Mouse (Mus musculus): ENCODE data around the gene Brca2. TPM values are rescaled to one million over a fixed set of nuclear protein-coding genes. Genes with fewer than 3 reads are reported as not detected.

Brca2 gene
- polyA plus RNA-seq, 1 experiment from 2014 or later = 12.7 TPM

DNA sequence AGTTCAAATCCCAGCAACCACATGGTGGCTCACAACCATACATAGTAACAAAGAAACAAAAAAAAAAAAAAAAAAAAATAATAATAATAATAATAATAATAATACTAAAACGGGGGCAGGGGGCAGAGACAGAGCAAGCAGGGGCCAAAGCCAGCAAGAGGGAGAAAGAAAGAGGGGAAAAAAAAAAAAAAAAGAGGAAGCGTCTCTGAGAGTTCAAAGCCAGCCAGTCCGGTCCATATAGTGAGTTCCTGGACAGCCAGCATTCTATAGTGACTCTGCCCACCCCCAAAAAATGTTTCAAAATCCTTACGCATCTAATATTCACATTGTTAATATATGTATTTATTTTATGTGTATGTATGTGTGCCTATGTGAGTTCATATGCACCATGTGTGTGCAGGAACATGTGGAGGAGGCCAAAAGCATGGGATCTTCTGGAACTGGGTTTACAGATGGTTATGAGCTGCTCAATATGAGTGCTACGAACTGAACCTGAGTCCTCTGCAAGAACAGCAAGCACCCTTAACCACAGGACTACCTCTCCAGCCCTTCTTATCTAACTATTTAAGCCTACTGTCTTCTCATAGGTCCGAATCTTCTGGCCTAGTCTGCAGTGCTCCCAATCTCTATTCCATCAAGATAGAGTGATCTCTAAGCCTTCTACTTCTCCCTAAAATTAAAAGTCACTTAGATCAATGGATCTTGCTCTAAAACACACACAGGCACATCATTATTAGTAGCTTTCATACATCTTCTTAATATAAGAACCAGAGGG lies 11.8 kb upstream of the Brca2 start:
- Histone ChIP-seq H3K9ac (replicated peaks; ENCODE audit: low read depth, low read length) (no peak overlapping the region), H3K36me3 (ENCODE audit: control insufficient read depth, insufficient read depth, low read length) (no peaks in the 10 kb centered on the region), H3K4me3 (ENCODE audit: low read depth, low read length) (no peak overlapping the region), H3K27ac (ENCODE audit: low read depth, low read length) (no peak overlapping the region), H3K27me3 (ENCODE audit: control insufficient read depth, insufficient read depth, low read length) (no peaks in the 10 kb centered on the region), H3K9me3 (ENCODE audit: control insufficient read depth, low read length) (no peaks in the 10 kb centered on the region), H3K4me1 (ENCODE audit: control insufficient read depth, insufficient read depth, low read length) (no peaks in the 10 kb centered on the region), H3K4me2 (ENCODE audit: low read depth, low read length) (no peak overlapping the region)
- 83% methylated on average over 6 of the region's 6 CpGs for WGBS
- ATAC-seq (ENCODE audit: low read depth) = no peak

DNA sequence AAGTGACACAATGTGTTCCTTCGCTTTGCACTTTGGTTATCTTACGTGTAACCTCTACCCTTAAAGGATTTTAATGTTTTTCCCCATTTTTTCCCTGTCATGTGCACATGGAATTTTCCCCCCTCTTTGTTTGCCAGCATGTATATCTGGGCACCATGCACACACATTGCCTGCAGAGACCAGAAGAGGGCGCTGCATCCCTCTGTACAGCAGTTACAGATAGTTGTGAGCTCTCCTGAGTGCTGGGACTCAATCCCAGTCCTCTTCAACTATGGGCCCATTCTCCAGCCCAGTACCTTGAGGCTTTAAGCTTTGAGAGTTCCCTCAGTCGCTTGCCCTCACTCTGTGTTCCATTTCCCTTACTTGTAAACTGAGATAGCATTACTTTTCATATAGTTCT lies 9.2 kb upstream of the Brca2 start:
- no peaks in the 10 kb centered on the region for H3K4me1 ChIP-seq (ENCODE audit: control insufficient read depth, insufficient read depth, low read length)
- no peak overlapping the region for H3K4me3 ChIP-seq (ENCODE audit: low read depth, low read length)
- no peaks in the 10 kb centered on the region for H3K9me3 ChIP-seq (ENCODE audit: control insufficient read depth, low read length)
- 76% methylated on average over 4 of the region's 4 CpGs for WGBS
- no peak overlapping the region for H3K9ac ChIP-seq (replicated peaks; ENCODE audit: low read depth, low read length)
- H3K27me3 ChIP-seq (ENCODE audit: control insufficient read depth, insufficient read depth, low read length) = no peaks in the 10 kb centered on the region
- H3K27ac ChIP-seq (ENCODE audit: low read depth, low read length) = no peak overlapping the region
- no peak overlapping the region for H3K4me2 ChIP-seq (ENCODE audit: low read depth, low read length)
- H3K36me3 ChIP-seq (ENCODE audit: control insufficient read depth, insufficient read depth, low read length) = no peaks in the 10 kb centered on the region
- ATAC-seq (ENCODE audit: low read depth) = no peak

DNA sequence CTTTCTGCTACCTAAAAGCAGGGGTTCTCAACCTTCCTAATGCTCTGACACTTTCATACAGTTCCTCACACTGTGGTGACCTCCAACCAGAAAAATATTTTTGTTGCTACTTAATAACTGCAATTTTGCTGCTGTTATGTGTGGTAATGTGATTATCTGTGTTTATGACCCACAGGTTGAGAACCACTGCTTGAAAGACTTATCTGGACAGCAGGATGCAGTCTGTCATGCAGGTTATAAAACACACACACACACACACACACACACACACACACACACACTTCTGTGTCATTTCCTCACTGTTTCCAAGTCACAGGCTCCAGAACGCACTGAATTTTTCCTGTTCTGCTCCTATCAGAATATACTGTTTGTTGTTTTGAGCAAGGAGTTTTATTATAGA lies 8.4 kb upstream of the Brca2 start:
- H3K4me2 ChIP-seq (ENCODE audit: low read depth, low read length) = no peak overlapping the region
- no peaks in the 10 kb centered on the region for H3K36me3 ChIP-seq (ENCODE audit: control insufficient read depth, insufficient read depth, low read length)
- H3K27ac ChIP-seq (ENCODE audit: low read depth, low read length) = no peak overlapping the region
- no peaks in the 10 kb centered on the region for H3K4me1 ChIP-seq (ENCODE audit: control insufficient read depth, insufficient read depth, low read length)
- H3K9ac ChIP-seq (replicated peaks; ENCODE audit: low read depth, low read length) = no peak overlapping the region
- 95% methylated on average over 1 of the region's 1 CpGs for WGBS
- H3K27me3 ChIP-seq (ENCODE audit: control insufficient read depth, insufficient read depth, low read length) = no peaks in the 10 kb centered on the region
- H3K9me3 ChIP-seq (ENCODE audit: control insufficient read depth, low read length) = no peaks in the 10 kb centered on the region
- ATAC-seq (ENCODE audit: low read depth) = no peak
- H3K4me3 ChIP-seq (ENCODE audit: low read depth, low read length) = no peak overlapping the region

DNA sequence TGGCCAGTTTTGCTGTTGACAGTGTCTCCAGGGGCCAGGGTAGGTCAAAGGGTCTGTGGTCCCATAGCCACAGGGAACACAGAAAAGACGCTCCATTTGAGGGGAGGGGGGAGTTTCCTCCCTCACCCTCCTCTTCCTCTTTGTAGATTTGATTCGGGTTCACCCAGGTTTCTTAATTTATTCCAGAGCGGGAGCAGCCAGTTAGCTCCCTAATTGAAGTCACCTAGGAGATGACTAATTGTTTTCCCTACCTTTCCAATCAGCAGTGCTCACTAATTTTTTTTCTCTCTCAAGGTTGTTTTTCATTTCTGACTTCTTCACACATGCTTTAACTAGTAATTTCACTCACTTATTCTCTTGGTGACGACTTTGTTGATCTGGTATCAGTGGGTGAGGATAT lies 4.4 kb upstream of the Brca2 start, which contains the start of gene Zar1l:
Gene Zar1l (minus strand): TSS at position 101 of the 400 bp plus-strand sequence.
- Histone ChIP-seq H3K27ac (ENCODE audit: low read depth, low read length) (no peak within 1 kb of the TSS), H3K4me2 (ENCODE audit: low read depth, low read length) (no peak within 1 kb of the TSS), H3K27me3 (ENCODE audit: control insufficient read depth, insufficient read depth, low read length) (no peaks in the 10 kb centered on the region), H3K9me3 (ENCODE audit: control insufficient read depth, low read length) (no peaks in the 10 kb centered on the region), H3K4me3 (ENCODE audit: low read depth, low read length) (no peak within 1 kb of the TSS), H3K9ac (replicated peaks; ENCODE audit: low read depth, low read length) (no peak within 1 kb of the TSS), H3K4me1 (ENCODE audit: control insufficient read depth, insufficient read depth, low read length) (0 out of 2 replicates have a peak, but pooled peaks cover 3% of the 10 kb centered on the region), H3K36me3 (ENCODE audit: control insufficient read depth, insufficient read depth, low read length) (no peaks in the 10 kb centered on the region)
- 75% methylated on average over 4 of the region's 4 CpGs for WGBS
- no peak for ATAC-seq (ENCODE audit: low read depth)

DNA sequence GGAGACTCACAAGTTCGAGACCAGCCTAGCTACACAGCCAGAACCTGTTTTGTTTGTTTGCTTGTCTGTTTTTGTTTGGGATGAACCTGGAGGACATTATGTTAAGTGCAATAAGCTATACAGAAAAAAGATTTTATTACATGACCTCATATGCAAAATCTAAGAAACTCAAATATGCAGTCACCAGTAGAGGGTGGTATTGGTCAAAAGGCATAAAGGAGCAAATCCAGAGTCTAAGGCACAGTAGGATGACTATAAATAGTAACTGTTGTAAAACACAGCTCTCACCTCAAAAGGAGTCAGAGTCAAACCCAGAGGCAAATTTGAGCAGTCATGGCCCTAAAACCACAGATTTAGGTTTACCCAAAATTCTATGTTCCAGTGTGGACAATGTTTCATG lies 2.9 kb upstream of the Brca2 start:
- Histone ChIP-seq H3K4me1 (ENCODE audit: control insufficient read depth, insufficient read depth, low read length) (0 out of 2 replicates have a peak, but pooled peaks cover 3% of the 10 kb centered on the region), H3K4me3 (ENCODE audit: low read depth, low read length) (no peak overlapping the region), H3K36me3 (ENCODE audit: control insufficient read depth, insufficient read depth, low read length) (no peaks in the 10 kb centered on the region), H3K4me2 (ENCODE audit: low read depth, low read length) (no peak overlapping the region), H3K27ac (ENCODE audit: low read depth, low read length) (no peak overlapping the region), H3K27me3 (ENCODE audit: control insufficient read depth, insufficient read depth, low read length) (no peaks in the 10 kb centered on the region), H3K9ac (replicated peaks; ENCODE audit: low read depth, low read length) (no peak overlapping the region), H3K9me3 (ENCODE audit: control insufficient read depth, low read length) (no peaks in the 10 kb centered on the region)
- ATAC-seq (ENCODE audit: low read depth) = no peak
- 93% methylated on average over 1 of the region's 1 CpGs for WGBS

DNA sequence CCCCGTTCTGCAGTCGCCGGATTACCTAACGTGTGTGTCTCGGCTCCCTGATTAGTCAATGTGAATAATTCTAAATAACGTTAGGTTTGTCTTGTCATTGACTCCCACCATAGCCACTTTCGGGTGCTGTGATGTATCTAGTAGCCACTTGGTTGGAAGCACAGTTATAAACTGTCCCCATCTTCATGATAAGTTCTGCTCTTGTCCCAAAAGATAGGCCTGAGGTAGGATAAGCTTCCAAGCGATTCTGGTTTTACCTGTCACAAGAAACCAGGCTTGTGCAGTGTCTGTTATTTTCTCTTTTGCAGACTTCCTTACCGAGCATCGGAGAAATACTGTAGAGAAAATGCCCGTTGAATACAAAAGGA lies 421 bp downstream of the Brca2 start:
- Histone ChIP-seq H3K4me2 (ENCODE audit: low read depth, low read length) (peak overlapping the region; percentile 64), H3K4me1 (ENCODE audit: control insufficient read depth, insufficient read depth, low read length) (0 out of 2 replicates have a peak, but pooled peaks cover 3% of the 10 kb centered on the region), H3K27ac (ENCODE audit: low read depth, low read length) (peak overlapping the region; percentile 52), H3K9ac (replicated peaks; ENCODE audit: low read depth, low read length) (peak overlapping the region; percentile 76), H3K27me3 (ENCODE audit: control insufficient read depth, insufficient read depth, low read length) (no peaks in the 10 kb centered on the region), H3K4me3 (ENCODE audit: low read depth, low read length) (peak overlapping the region; percentile 71), H3K36me3 (ENCODE audit: control insufficient read depth, insufficient read depth, low read length) (no peaks in the 10 kb centered on the region), H3K9me3 (ENCODE audit: control insufficient read depth, low read length) (no peaks in the 10 kb centered on the region)
- ATAC-seq (ENCODE audit: low read depth) = no peak; the same call in 1 of the 2 replicates
- WGBS = 9% methylated on average over 11 of the region's 11 CpGs

DNA sequence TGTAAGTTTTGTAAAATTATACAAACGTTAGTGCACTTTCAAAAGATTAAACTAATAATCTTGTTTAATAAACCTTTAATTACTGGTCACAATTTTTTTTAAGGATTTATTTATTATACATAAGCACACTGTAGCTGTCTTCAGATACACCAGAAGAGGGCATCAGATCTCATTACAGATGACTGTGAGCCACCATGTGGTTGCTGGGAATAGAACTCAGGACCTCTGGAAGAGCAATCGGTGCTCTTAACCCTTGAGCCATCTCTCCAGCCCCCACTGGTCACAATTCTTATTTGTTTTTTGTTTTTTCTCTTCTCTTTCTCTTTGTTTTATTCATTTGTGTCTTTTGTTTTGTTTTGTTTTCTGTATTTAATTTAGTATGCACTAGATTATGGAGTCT lies 2.8 kb downstream of the Brca2 start:
- Histone ChIP-seq H3K27ac (ENCODE audit: low read depth, low read length) (no peak overlapping the region), H3K4me2 (ENCODE audit: low read depth, low read length) (no peak overlapping the region), H3K9ac (replicated peaks; ENCODE audit: low read depth, low read length) (no peak overlapping the region), H3K4me1 (ENCODE audit: control insufficient read depth, insufficient read depth, low read length) (0 out of 2 replicates have a peak, but pooled peaks cover 3% of the 10 kb centered on the region), H3K27me3 (ENCODE audit: control insufficient read depth, insufficient read depth, low read length) (no peaks in the 10 kb centered on the region), H3K36me3 (ENCODE audit: control insufficient read depth, insufficient read depth, low read length) (no peaks in the 10 kb centered on the region), H3K9me3 (ENCODE audit: control insufficient read depth, low read length) (no peaks in the 10 kb centered on the region), H3K4me3 (ENCODE audit: low read depth, low read length) (no peak overlapping the region)
- no peak for ATAC-seq (ENCODE audit: low read depth)
- WGBS = 91% methylated on average over 2 of the region's 2 CpGs

DNA sequence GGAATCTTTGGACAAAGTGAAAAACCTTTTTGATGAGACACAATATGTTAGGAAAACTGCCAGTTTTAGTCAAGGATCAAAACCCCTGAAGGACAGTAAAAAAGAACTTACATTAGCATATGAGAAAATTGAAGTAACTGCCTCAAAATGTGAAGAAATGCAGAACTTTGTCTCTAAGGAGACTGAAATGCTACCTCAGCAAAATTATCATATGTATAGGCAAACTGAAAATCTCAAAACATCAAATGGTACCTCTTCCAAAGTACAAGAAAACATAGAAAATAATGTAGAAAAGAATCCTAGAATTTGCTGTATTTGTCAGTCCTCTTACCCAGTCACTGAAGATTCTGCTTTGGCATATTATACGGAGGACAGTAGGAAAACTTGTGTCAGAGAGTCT lies 18.9 kb downstream of the Brca2 start:
- H3K27ac ChIP-seq (ENCODE audit: low read depth, low read length) = no peak overlapping the region
- H3K4me2 ChIP-seq (ENCODE audit: low read depth, low read length) = no peak overlapping the region
- H3K4me1 ChIP-seq (ENCODE audit: control insufficient read depth, insufficient read depth, low read length) = no peaks in the 10 kb centered on the region
- no peak for ATAC-seq (ENCODE audit: low read depth)
- H3K9ac ChIP-seq (replicated peaks; ENCODE audit: low read depth, low read length) = no peak overlapping the region
- H3K27me3 ChIP-seq (ENCODE audit: control insufficient read depth, insufficient read depth, low read length) = no peaks in the 10 kb centered on the region
- H3K9me3 ChIP-seq (ENCODE audit: control insufficient read depth, low read length) = no peaks in the 10 kb centered on the region
- 98% methylated on average over 1 of the region's 1 CpGs for WGBS
- peaks cover 12% of the 10 kb centered on the region; the same call in 1 of the 2 replicates for H3K36me3 ChIP-seq (ENCODE audit: control insufficient read depth, insufficient read depth, low read length)
- H3K4me3 ChIP-seq (ENCODE audit: low read depth, low read length) = no peak overlapping the region

DNA sequence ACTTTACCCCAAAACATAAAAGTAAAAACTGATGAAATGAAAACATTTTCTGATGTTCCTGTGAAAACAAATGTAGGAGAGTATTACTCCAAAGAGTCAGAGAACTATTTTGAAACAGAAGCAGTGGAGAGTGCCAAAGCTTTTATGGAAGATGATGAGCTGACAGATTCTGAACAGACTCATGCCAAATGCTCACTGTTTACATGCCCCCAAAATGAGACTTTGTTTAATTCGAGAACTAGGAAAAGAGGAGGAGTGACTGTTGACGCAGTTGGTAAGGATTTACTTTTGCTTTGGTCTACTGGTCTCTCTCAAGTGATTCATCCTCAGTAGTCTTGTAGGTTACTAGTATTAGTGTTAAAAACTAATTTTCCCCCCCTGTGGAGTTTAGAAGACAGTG lies 20.8 kb downstream of the Brca2 start:
- no peak overlapping the region for H3K4me2 ChIP-seq (ENCODE audit: low read depth, low read length)
- no peaks in the 10 kb centered on the region for H3K4me1 ChIP-seq (ENCODE audit: control insufficient read depth, insufficient read depth, low read length)
- no peak overlapping the region for H3K4me3 ChIP-seq (ENCODE audit: low read depth, low read length)
- H3K27me3 ChIP-seq (ENCODE audit: control insufficient read depth, insufficient read depth, low read length) = no peaks in the 10 kb centered on the region
- WGBS = 94% methylated on average over 2 of the region's 2 CpGs
- no peak for ATAC-seq (ENCODE audit: low read depth)
- H3K36me3 ChIP-seq (ENCODE audit: control insufficient read depth, insufficient read depth, low read length) = peaks cover 6% of the 10 kb centered on the region; the same call in 1 of the 2 replicates
- no peaks in the 10 kb centered on the region for H3K9me3 ChIP-seq (ENCODE audit: control insufficient read depth, low read length)
- no peak overlapping the region for H3K27ac ChIP-seq (ENCODE audit: low read depth, low read length)
- no peak overlapping the region for H3K9ac ChIP-seq (replicated peaks; ENCODE audit: low read depth, low read length)
